Mouse (Mus musculus): ENCODE data around the gene Prex1. TPM values are rescaled to one million over a fixed set of nuclear protein-coding genes. Genes with fewer than 3 reads are reported as not detected.
A peak's percentile ranks its signal among the peaks of the same experiment; 100 is the strongest.

The Prex1 gene
- polyA plus RNA-seq, 1 experiment: 4.7 TPM

- Histone ChIP-seq H3K9me3 (ENCODE audit: control insufficient read depth, low read length) (peaks cover 4% of the 10 kb centered on the region), H3K36me3 (ENCODE audit: control insufficient read depth) (no peaks in the 10 kb centered on the region), H3K27me3 (ENCODE audit: control insufficient read depth) (no peaks in the 10 kb centered on the region; the same call in 1 of the 2 replicates), H3K4me1 (ENCODE audit: control insufficient read depth) (peaks cover 28% of the 10 kb centered on the region), H3K4me3 (replicated peaks) (no peak overlapping the region)
- TF ChIP-seq GATA1 (IDR thresholded peaks at IDR 0.05; ENCODE audit: low read length) (no peak), TAL1 (IDR thresholded peaks at IDR 0.05; ENCODE audit: low read length) (no peak)
Measured at GRCm38 (mm10) chr2:166729045-166729444, 15.4 kb upstream of the Prex1 start.

- Histone ChIP-seq H3K4me3 (replicated peaks) (no peak overlapping the region), H3K4me1 (ENCODE audit: control insufficient read depth) (peaks cover 28% of the 10 kb centered on the region), H3K9me3 (ENCODE audit: control insufficient read depth, low read length) (peaks cover 4% of the 10 kb centered on the region), H3K36me3 (ENCODE audit: control insufficient read depth) (no peaks in the 10 kb centered on the region), H3K27me3 (ENCODE audit: control insufficient read depth) (peaks cover under 1% of the 10 kb centered on the region)
- TF ChIP-seq GATA1 (IDR thresholded peaks at IDR 0.05; ENCODE audit: low read length) (no peak), TAL1 (IDR thresholded peaks at IDR 0.05; ENCODE audit: low read length) (no peak)
Measured at GRCm38 (mm10) chr2:166728261-166728680, 14.6 kb upstream of the Prex1 start.

GRCm38 (mm10) chr2:166727790-166728189 is 14.2 kb upstream of the Prex1 start:
- H3K36me3 ChIP-seq (ENCODE audit: control insufficient read depth): no peaks in the 10 kb centered on the region
- no peak overlapping the region for H3K4me3 ChIP-seq (replicated peaks)
- H3K4me1 ChIP-seq (ENCODE audit: control insufficient read depth): peaks cover 28% of the 10 kb centered on the region
- H3K9me3 ChIP-seq (ENCODE audit: control insufficient read depth, low read length): peaks cover 4% of the 10 kb centered on the region
- TF ChIP-seq GATA1 (IDR thresholded peaks at IDR 0.05; ENCODE audit: low read length) (no peak), TAL1 (IDR thresholded peaks at IDR 0.05; ENCODE audit: low read length) (no peak)
- H3K27me3 ChIP-seq (ENCODE audit: control insufficient read depth): peaks cover 6% of the 10 kb centered on the region

GRCm38 (mm10) chr2:166726891-166727290 is 13.3 kb upstream of the Prex1 start:
- H3K4me1 ChIP-seq (ENCODE audit: control insufficient read depth): peaks cover 25% of the 10 kb centered on the region
- peaks cover 9% of the 10 kb centered on the region for H3K27me3 ChIP-seq (ENCODE audit: control insufficient read depth)
- no peaks in the 10 kb centered on the region for H3K36me3 ChIP-seq (ENCODE audit: control insufficient read depth)
- H3K4me3 ChIP-seq (replicated peaks): no peak overlapping the region
- no peak for TF ChIP-seq GATA1 (IDR thresholded peaks at IDR 0.05; ENCODE audit: low read length)
- no peak for TF ChIP-seq TAL1 (IDR thresholded peaks at IDR 0.05; ENCODE audit: low read length)
- H3K9me3 ChIP-seq (ENCODE audit: control insufficient read depth, low read length): peaks cover 4% of the 10 kb centered on the region

- no peak overlapping the region for H3K4me3 ChIP-seq (replicated peaks)
- no peaks in the 10 kb centered on the region for H3K9me3 ChIP-seq (ENCODE audit: control insufficient read depth, low read length)
- peaks cover 21% of the 10 kb centered on the region for H3K27me3 ChIP-seq (ENCODE audit: control insufficient read depth)
- H3K4me1 ChIP-seq (ENCODE audit: control insufficient read depth): no peaks in the 10 kb centered on the region; the same call in 1 of the 2 replicates
- TF ChIP-seq TAL1 (IDR thresholded peaks at IDR 0.05; ENCODE audit: low read length) (no peak), GATA1 (IDR thresholded peaks at IDR 0.05; ENCODE audit: low read length) (no peak)
- no peaks in the 10 kb centered on the region for H3K36me3 ChIP-seq (ENCODE audit: control insufficient read depth)
Measured at GRCm38 (mm10) chr2:166720416-166720815, 6.8 kb upstream of the Prex1 start.

- peaks cover 26% of the 10 kb centered on the region for H3K27me3 ChIP-seq (ENCODE audit: control insufficient read depth)
- no peak overlapping the region for H3K4me3 ChIP-seq (replicated peaks)
- H3K4me1 ChIP-seq (ENCODE audit: control insufficient read depth): peaks cover 1% of the 10 kb centered on the region
- TF ChIP-seq GATA1 (IDR thresholded peaks at IDR 0.05; ENCODE audit: low read length) (no peak), TAL1 (IDR thresholded peaks at IDR 0.05; ENCODE audit: low read length) (no peak)
- no peaks in the 10 kb centered on the region for H3K9me3 ChIP-seq (ENCODE audit: control insufficient read depth, low read length)
- H3K36me3 ChIP-seq (ENCODE audit: control insufficient read depth): no peaks in the 10 kb centered on the region
Measured at GRCm38 (mm10) chr2:166719930-166720305, 6.3 kb upstream of the Prex1 start.

- H3K4me1 ChIP-seq (ENCODE audit: control insufficient read depth): peaks cover 6% of the 10 kb centered on the region
- no peaks in the 10 kb centered on the region for H3K36me3 ChIP-seq (ENCODE audit: control insufficient read depth)
- H3K4me3 ChIP-seq (replicated peaks): no peak overlapping the region
- H3K9me3 ChIP-seq (ENCODE audit: control insufficient read depth, low read length): no peaks in the 10 kb centered on the region
- TF ChIP-seq GATA1 (IDR thresholded peaks at IDR 0.05; ENCODE audit: low read length): no peak
- TF ChIP-seq TAL1 (IDR thresholded peaks at IDR 0.05; ENCODE audit: low read length): no peak
- peaks cover 30% of the 10 kb centered on the region for H3K27me3 ChIP-seq (ENCODE audit: control insufficient read depth)
Measured at GRCm38 (mm10) chr2:166719301-166719929, 5.8 kb upstream of the Prex1 start.

GRCm38 (mm10) chr2:166716067-166716466 is 2.4 kb upstream of the Prex1 start:
- TF ChIP-seq TAL1 (IDR thresholded peaks at IDR 0.05; ENCODE audit: low read length) (no peak), GATA1 (IDR thresholded peaks at IDR 0.05; ENCODE audit: low read length) (no peak)
- H3K4me1 ChIP-seq (ENCODE audit: control insufficient read depth): peaks cover 37% of the 10 kb centered on the region
- H3K36me3 ChIP-seq (ENCODE audit: control insufficient read depth): peaks cover 3% of the 10 kb centered on the region; the same call in 1 of the 2 replicates
- no peak overlapping the region for H3K4me3 ChIP-seq (replicated peaks)
- peaks cover 25% of the 10 kb centered on the region for H3K27me3 ChIP-seq (ENCODE audit: control insufficient read depth)
- H3K9me3 ChIP-seq (ENCODE audit: control insufficient read depth, low read length): no peaks in the 10 kb centered on the region

- TF ChIP-seq GATA1 (IDR thresholded peaks at IDR 0.05; ENCODE audit: low read length) (no peak), TAL1 (IDR thresholded peaks at IDR 0.05; ENCODE audit: low read length) (no peak)
- H3K4me3 ChIP-seq (replicated peaks): peak overlapping the region; percentile 96
- H3K9me3 ChIP-seq (ENCODE audit: control insufficient read depth, low read length): no peaks in the 10 kb centered on the region
- peaks cover 25% of the 10 kb centered on the region for H3K27me3 ChIP-seq (ENCODE audit: control insufficient read depth)
- peaks cover 18% of the 10 kb centered on the region for H3K36me3 ChIP-seq (ENCODE audit: control insufficient read depth)
- peaks cover 53% of the 10 kb centered on the region for H3K4me1 ChIP-seq (ENCODE audit: control insufficient read depth)
Measured at GRCm38 (mm10) chr2:166714427-166714699, 731 bp upstream of the Prex1 start.

Data from erythroblast, embryonic 14.5 days (primary cell).